Mouse (Mus musculus) liver, adult 2 months (tissue): Measurements from ENCODE around the gene Lmo7. TPM values are rescaled to one million over a fixed set of nuclear protein-coding genes. Genes with fewer than 3 reads are reported as not detected.

Experiments used
- DNase-seq: peaks from one replicate; pipeline ENCODE4 v3.0.0-alpha.2; 2011; ENCODE audit warnings: low read depth, low spot score; ENCODE audit errors: extremely low read depth
- H3K27ac ChIP-seq: fragments of 200-500 bp; replicated peaks from 2 replicates; pipeline ENCODE4 v1.5.1; 2012; ENCODE audit warnings: low read depth, mild to moderate bottlenecking, control low read depth, inconsistent platforms, low read length; ENCODE audit not compliant: insufficient read depth
- H3K27me3 ChIP-seq: fragments of 200-500 bp; 2 replicates; pipeline ENCODE4 v1.6.1; 2012; ENCODE audit warnings: mild to moderate bottlenecking, moderate library complexity, low read length, inconsistent platforms; ENCODE audit not compliant: control insufficient read depth, insufficient read depth
- H3K36me3 ChIP-seq: fragments of 200-500 bp; 2 replicates; pipeline ENCODE4 v1.6.1; 2012; ENCODE audit warnings: low read length, inconsistent platforms; ENCODE audit not compliant: control insufficient read depth, insufficient read depth
- H3K4me1 ChIP-seq: fragments of 200-500 bp; 2 replicates; pipeline ENCODE4 v1.6.1; 2011; ENCODE audit warnings: low read length; ENCODE audit not compliant: control insufficient read depth, insufficient read depth
- H3K4me3 ChIP-seq: fragments of 200-500 bp; 2 replicates; pipeline ENCODE4 v1.5.1; 2011; ENCODE audit warnings: low read depth, mild to moderate bottlenecking, control low read depth, low read length, moderate library complexity; ENCODE audit not compliant: insufficient read depth
- H3K79me2 ChIP-seq: fragments of 200-500 bp; 2 replicates; pipeline ENCODE4 v1.6.1; 2012; ENCODE audit warnings: inconsistent platforms, mild to moderate bottlenecking, low read length, moderate library complexity; ENCODE audit not compliant: control insufficient read depth, insufficient read depth
- H3K9ac ChIP-seq: fragments of 200-500 bp; 2 replicates; pipeline ENCODE4 v1.6.1; 2012; ENCODE audit warnings: low read depth, mild to moderate bottlenecking, control low read depth, inconsistent platforms, low read length
- CTCF ChIP-seq: fragments of 200-500 bp; IDR thresholded peaks from 2 replicates; pipeline ENCODE4 v1.5.1; 2011; ENCODE audit warnings: low read depth, low read length, control low read depth
- POLR2A ChIP-seq: fragments of 200-500 bp; IDR thresholded peaks from 2 replicates; pipeline ENCODE4 v1.6.1; 2011; ENCODE audit warnings: low read length, control low read depth; ENCODE audit not compliant: insufficient read depth; ENCODE audit errors: extremely low read depth
- WGBS: fragments of 180-500 bp; shearing (Covaris S2); methylation state at CpG from one replicate; pipeline ENCODE4 v1.1.7; 2018; 5-methylcytosine and 5-hydroxymethylcytosine counted together
- polyA plus RNA-seq: library from polyadenylated mRNA; depleted of rRNA; stranded (reverse); fragments of >200 nt; gene quantifications from 2 replicates; pipeline ENCODE4 v1.2.3, GENCODE M21; 2012
- total RNA-seq: library from RNA; depleted of rRNA; stranded (reverse); fragments of >200 nt; gene quantifications from 2 replicates; pipeline ENCODE4 v1.2.3, GENCODE M21; 2014

Lmo7 gene
- total and polyA plus RNA-seq, 2 experiments = 7.1 to 30.0 TPM

DNA sequence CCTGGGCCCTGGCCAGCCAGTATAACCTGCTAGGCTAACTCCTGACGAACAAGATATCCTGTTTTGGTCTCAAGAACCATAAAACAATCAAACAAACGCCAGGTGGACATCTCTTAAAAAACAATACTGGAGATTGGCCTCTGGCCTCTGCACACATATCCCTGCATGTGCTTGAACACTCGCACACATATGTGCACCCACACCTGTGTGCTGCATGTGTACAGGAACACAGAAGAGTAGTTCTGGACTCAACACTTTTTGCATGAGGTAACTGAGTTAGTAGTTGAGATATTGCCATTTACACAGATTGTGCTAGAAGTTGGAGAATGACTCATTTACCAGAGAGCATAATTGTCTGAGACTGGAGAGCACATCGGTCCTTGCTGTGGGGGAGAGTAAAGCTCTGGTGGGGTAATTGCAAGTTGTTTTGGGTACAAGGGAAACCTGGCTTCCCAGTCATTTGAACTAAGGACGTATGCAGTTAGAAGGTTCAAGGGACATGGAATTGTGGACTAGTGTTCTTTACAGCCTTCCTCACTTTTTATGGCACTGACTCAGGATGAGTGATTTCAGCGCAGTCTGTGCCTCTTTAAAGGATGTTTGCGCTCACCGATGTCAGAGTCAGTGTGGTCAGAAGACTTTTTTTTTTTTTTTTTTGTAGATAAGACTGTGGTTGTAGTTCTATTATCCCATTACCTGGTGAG, 148.7 kb downstream of the Lmo7 start:
- 81% methylated on average over 8 of the region's 8 CpGs for WGBS
- H3K4me1 ChIP-seq = no peaks in the 10 kb centered on the region
- H3K79me2 ChIP-seq = no peaks in the 10 kb centered on the region
- H3K27ac ChIP-seq = no peak overlapping the region
- TF ChIP-seq CTCF (no peak), POLR2A (no peak)
- no peak overlapping the region for H3K9ac ChIP-seq
- no peak for DNase-seq
- H3K27me3 ChIP-seq = no peaks in the 10 kb centered on the region
- H3K4me3 ChIP-seq = no peak overlapping the region
- peaks cover 16% of the 10 kb centered on the region for H3K36me3 ChIP-seq

DNA sequence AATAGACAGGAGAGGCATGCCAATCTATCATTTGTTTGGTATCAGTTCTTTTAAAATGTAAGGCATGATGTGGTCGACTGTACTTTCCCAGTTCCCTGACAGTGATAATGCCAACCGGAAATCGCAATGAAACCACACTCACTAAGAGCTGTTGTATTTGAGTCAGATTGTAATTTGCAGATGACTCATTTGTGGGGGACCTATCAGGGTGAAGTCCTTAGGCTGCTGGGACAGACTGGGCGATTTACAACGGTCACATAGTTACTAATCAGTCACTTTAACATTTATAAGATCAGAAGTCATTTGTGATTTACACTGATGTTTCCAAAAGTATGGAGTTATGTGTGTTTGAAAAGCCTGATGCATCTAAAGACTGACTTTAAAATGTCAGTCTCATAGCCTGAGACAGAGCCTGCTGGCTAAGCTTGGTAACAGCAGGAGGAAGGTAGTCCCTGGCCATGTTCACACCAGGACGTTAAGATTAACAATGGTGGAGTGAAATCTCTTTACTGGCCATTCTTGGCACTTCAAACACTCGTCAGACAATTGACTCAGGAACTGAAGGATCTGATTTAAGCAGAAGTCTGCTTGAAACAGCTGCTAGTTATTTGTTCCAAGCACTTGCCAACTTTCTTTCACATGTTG, 149.4 kb downstream of the Lmo7 start:
- Histone ChIP-seq H3K27ac (no peak overlapping the region), H3K36me3 (peaks cover 22% of the 10 kb centered on the region), H3K4me3 (no peak overlapping the region), H3K9ac (no peak overlapping the region), H3K4me1 (no peaks in the 10 kb centered on the region), H3K27me3 (no peaks in the 10 kb centered on the region), H3K79me2 (no peaks in the 10 kb centered on the region)
- 63% methylated on average over 7 of the region's 7 CpGs for WGBS
- no peak for DNase-seq
- TF ChIP-seq CTCF (no peak), POLR2A (no peak)

- Histone ChIP-seq H3K4me3 (no peak overlapping the region), H3K27me3 (no peaks in the 10 kb centered on the region), H3K27ac (no peak overlapping the region), H3K79me2 (no peaks in the 10 kb centered on the region), H3K4me1 (no peaks in the 10 kb centered on the region), H3K9ac (no peak overlapping the region), H3K36me3 (peaks cover 30% of the 10 kb centered on the region)
- WGBS = 41% methylated on average over 5 of the region's 5 CpGs
- TF ChIP-seq CTCF (no peak), POLR2A (no peak)
- no peak for DNase-seq
These were observed 153.2 kb downstream of the Lmo7 start for GRCm38 (mm10) chr14:101882966-101883365.

DNA sequence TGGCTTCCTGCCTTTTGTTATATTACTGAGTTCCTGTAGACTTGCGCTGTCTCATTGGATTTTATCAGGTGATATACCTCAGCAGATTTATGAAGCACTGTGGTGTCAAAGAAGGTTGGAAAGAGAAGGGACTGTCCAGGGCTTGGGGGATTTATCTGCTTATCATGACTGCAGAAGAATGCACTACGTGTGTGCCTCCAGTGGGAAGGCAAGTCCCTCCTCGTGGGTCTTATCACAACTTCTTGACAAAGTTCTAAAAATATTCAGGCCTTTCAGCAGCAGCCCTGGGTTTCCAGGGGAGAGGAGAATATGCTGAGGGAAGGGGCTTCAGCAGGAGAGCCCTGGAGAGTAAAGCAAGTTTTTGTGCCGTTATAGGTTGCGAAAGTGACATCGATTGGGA, 154.0 kb downstream of the Lmo7 start:
- Histone ChIP-seq H3K27ac (no peak overlapping the region), H3K79me2 (no peaks in the 10 kb centered on the region), H3K36me3 (peaks cover 30% of the 10 kb centered on the region), H3K4me1 (no peaks in the 10 kb centered on the region), H3K4me3 (no peak overlapping the region), H3K27me3 (no peaks in the 10 kb centered on the region), H3K9ac (no peak overlapping the region)
- 80% methylated on average over 6 of the region's 6 CpGs for WGBS
- no peak for DNase-seq
- TF ChIP-seq POLR2A (no peak), CTCF (no peak)

GRCm38 (mm10) chr14:101886320-101886719, 156.6 kb downstream of the Lmo7 start:
- WGBS = 97% methylated on average over 10 of the region's 10 CpGs

More at GRCm38 (mm10) chr14:101886320-101886719, 156.6 kb downstream of the Lmo7 start:
- Histone ChIP-seq H3K27ac (no peak overlapping the region), H3K36me3 (peaks cover 24% of the 10 kb centered on the region), H3K4me1 (no peaks in the 10 kb centered on the region), H3K4me3 (no peak overlapping the region), H3K79me2 (no peaks in the 10 kb centered on the region), H3K27me3 (no peaks in the 10 kb centered on the region), H3K9ac (no peak overlapping the region)
- TF ChIP-seq POLR2A (no peak), CTCF (no peak)
- DNase-seq = no peak
